Mouse (Mus musculus) monocyte, adult 59 days (primary cell): ENCODE results near the gene Vmn2r100. TPM values are rescaled to one million over a fixed set of nuclear protein-coding genes. Genes with fewer than 3 reads are reported as not detected.

Experiments
- total RNA-seq, 2 experiments: library from RNA; stranded (reverse); gene quantifications; one replicate each; pipeline ENCODE4 v1.2.4; 2023

Vmn2r100 gene
- not detected for total RNA-seq

DNA sequence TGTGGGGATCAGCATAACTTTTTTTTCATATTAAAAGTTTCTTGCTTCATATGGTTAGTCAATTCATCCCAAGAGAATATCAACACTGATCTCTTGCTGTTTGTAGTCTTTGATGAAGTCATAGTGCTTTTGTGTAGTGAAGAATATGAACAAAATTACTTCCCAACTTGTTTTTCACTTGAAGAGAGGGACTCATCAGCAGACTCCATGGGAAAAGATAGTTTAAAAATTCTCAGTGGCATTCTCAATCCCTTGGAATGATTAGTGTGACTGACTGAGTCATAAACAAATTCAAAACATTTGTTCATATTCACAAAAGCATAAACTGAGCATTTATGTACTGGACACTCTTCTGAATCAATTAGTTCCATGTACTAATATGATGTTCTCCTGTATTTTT is at the start of gene Vmn2r100:
Gene Vmn2r100, plus strand, starts transcription at position 301 of the 400 bp plus-strand sequence.

DNA sequence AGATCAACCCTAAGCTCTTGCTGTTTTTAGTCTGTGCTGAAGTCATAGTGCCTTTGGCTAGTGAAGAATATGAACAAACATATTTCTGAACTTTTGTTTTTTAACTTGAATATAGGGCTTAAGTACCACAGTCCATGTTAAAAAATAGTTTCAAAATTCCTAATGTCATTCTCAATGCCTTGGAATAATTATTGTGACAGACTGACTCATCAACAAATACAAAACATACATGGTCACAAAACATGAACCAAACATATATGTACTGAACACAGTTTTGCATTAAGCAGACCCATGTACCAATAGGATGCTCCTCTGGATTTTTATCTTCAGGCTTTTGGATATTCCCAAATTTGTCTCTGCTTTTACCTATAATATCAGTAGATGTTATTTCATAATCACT is 72.4 kb downstream of the Vmn2r100 start, which contains the start of gene Vmn2r101:
Gene Vmn2r101, plus strand, starts transcription at position 301 of the 400 bp plus-strand sequence.

Other genes starting within 250 kb of the Vmn2r100 start
- not detected for gene Vmn2r99, start 142.8 kb upstream of the Vmn2r100 start, total RNA-seq
- gene Vmn2r101, start 72.5 kb downstream of the Vmn2r100 start, total RNA-seq, result not detected
- gene Vmn2r102, start 155.6 kb downstream of the Vmn2r100 start, total RNA-seq, result not detected